Mouse (Mus musculus): Measurements from ENCODE around the gene Rbak. TPM values are rescaled to one million over a fixed set of nuclear protein-coding genes. Genes with fewer than 3 reads are reported as not detected.
A peak's percentile ranks its signal among the peaks of the same experiment; 100 is the strongest.
"Not testable (repeated sequence)": the region's sequence is repeated elsewhere in the genome, so short reads cannot be mapped to it uniquely, and the experiment has no call there.

Gene Rbak
- 17.3 and 18.5 TPM in 2 replicates for total RNA-seq (2021)
- long read RNA-seq, transcript Rbak-201 (5 exons, 3,335 nt), result major isoform, 12 of 19 reads
- long read RNA-seq, partial matches to known transcripts, result 3 of 19 reads
- long read RNA-seq, other reads (novel, unspliced or antisense), result 3 of 19 reads

GRCm38 (mm10) chr5:143180255-143181076 lies at the start of gene Rbak, which contains the start of gene Spdye4b:
TSS of gene Rbak (minus strand) at chr5:143180775.
TSS of gene Spdye4b (plus strand) at chr5:143181017.
- peak; percentile 90 for DNase-seq

- DNase-seq, result no peak
These were observed 46.2 kb upstream of the Rbak start, which contains the start of gene Spdye4a for GRCm38 (mm10) chr5:143226790-143227189. TSS of gene Spdye4a (minus strand) at chr5:143226890.

GRCm38 (mm10) chr5:143222287-143222686 lies 41.7 kb upstream of the Rbak start:
- no peak for DNase-seq

- no peak for DNase-seq
These were observed 40.4 kb upstream of the Rbak start for GRCm38 (mm10) chr5:143220996-143221395.

- DNase-seq, result no peak
These were observed 33.3 kb upstream of the Rbak start for GRCm38 (mm10) chr5:143213832-143214231.

- no peak for DNase-seq
These were observed 24.4 kb upstream of the Rbak start for GRCm38 (mm10) chr5:143205015-143205414.

GRCm38 (mm10) chr5:143196506-143196905 lies 15.9 kb upstream of the Rbak start:
- DNase-seq, result peak; percentile 52

- no peak for DNase-seq
These were observed 14.6 kb upstream of the Rbak start for GRCm38 (mm10) chr5:143195166-143195565.

- DNase-seq, result not testable (repeated sequence)
These were observed 14.2 kb upstream of the Rbak start for GRCm38 (mm10) chr5:143194747-143195146.

- no peak for DNase-seq
These were observed 12.2 kb upstream of the Rbak start for GRCm38 (mm10) chr5:143192806-143193205.

GRCm38 (mm10) chr5:143188014-143188413 lies 7.4 kb upstream of the Rbak start:
- not testable (repeated sequence) for DNase-seq

GRCm38 (mm10) chr5:143179179-143179578 lies 1.4 kb downstream of the Rbak start:
- no peak for DNase-seq

GRCm38 (mm10) chr5:143177541-143178200 lies 2.9 kb downstream of the Rbak start:
- no peak for DNase-seq

- no peak for DNase-seq
These were observed 4.6 kb downstream of the Rbak start for GRCm38 (mm10) chr5:143175970-143176369.

GRCm38 (mm10) chr5:143165508-143166070 lies 15.0 kb downstream of the Rbak start:
- DNase-seq, result no peak

- no peak for DNase-seq
These were observed 25.0 kb downstream of the Rbak start for GRCm38 (mm10) chr5:143155534-143155933.

- DNase-seq, result no peak
These were observed 26.8 kb downstream of the Rbak start for GRCm38 (mm10) chr5:143153756-143154155.

GRCm38 (mm10) chr5:143150044-143150443 lies 30.5 kb downstream of the Rbak start:
- DNase-seq, result no peak

- no peak for DNase-seq
These were observed 31.0 kb downstream of the Rbak start for GRCm38 (mm10) chr5:143149536-143149935.

- no peak for DNase-seq
These were observed 31.9 kb downstream of the Rbak start for GRCm38 (mm10) chr5:143148661-143149060.

GRCm38 (mm10) chr5:143147481-143147880 lies 33.1 kb downstream of the Rbak start, which contains the start of gene Olfr718-ps1:
TSS of gene Olfr718-ps1 (minus strand) at chr5:143147581.
- DNase-seq, result no peak

- DNase-seq, result no peak
These were observed 43.0 kb downstream of the Rbak start for GRCm38 (mm10) chr5:143137580-143137979.

- DNase-seq, result no peak
These were observed 45.5 kb downstream of the Rbak start for GRCm38 (mm10) chr5:143135042-143135441.
